Mouse (Mus musculus) hindbrain, embryonic 11.5 days (tissue): ENCODE measurements around the gene Tysnd1. TPM values are rescaled to one million over a fixed set of nuclear protein-coding genes. Genes with fewer than 3 reads are reported as not detected.
A peak's percentile ranks its signal among the peaks of the same experiment; 100 is the strongest.

Experiments
- ATAC-seq: fragments of 200-750 bp; cut with Nextera tagmentation; 2 replicates; pipeline ENCODE4 v1.8.0; 2017; ENCODE audit warnings: mild to moderate bottlenecking, moderate TSS enrichment, moderate library complexity; ENCODE audit not compliant: low FRiP score
- DNase-seq: peaks from one replicate; pipeline ENCODE4 v3.0.0-alpha.2; 2015; ENCODE audit warnings: low spot score
- H3K27ac ChIP-seq: fragments of 300-500 bp; sonication (generic); 2 replicates; pipeline ENCODE4 v1.5.1; 2014; ENCODE audit warnings: mild to moderate bottlenecking, low read depth, low read length
- H3K27me3 ChIP-seq: fragments of 300-500 bp; sonication (generic); 2 replicates; pipeline ENCODE4 v1.6.1; 2014; ENCODE audit warnings: mild to moderate bottlenecking, low read length, moderate library complexity, mixed read lengths; ENCODE audit not compliant: control insufficient read depth, insufficient read depth
- H3K36me3 ChIP-seq: fragments of 300-500 bp; sonication (generic); 2 replicates; pipeline ENCODE4 v1.6.1; 2014; ENCODE audit warnings: mild to moderate bottlenecking, low read length, moderate library complexity, mixed read lengths; ENCODE audit not compliant: control insufficient read depth, insufficient read depth
- H3K4me1 ChIP-seq: fragments of 300-500 bp; sonication (generic); replicated peaks from 2 replicates; pipeline ENCODE4 v1.6.1; 2014; ENCODE audit warnings: low read length, mixed read lengths; ENCODE audit not compliant: control insufficient read depth, insufficient read depth
- H3K4me2 ChIP-seq: fragments of 300-500 bp; sonication (generic); replicated peaks from 2 replicates; pipeline ENCODE4 v1.6.1; 2014; ENCODE audit warnings: mild to moderate bottlenecking, low read depth, low read length
- H3K4me3 ChIP-seq: fragments of 300-500 bp; sonication (generic); 2 replicates; pipeline ENCODE4 v1.5.1; 2014; ENCODE audit warnings: low read depth, low read length
- H3K9ac ChIP-seq: fragments of 300-500 bp; sonication (generic); 2 replicates; pipeline ENCODE4 v1.6.1; 2014; ENCODE audit warnings: low read depth, low read length
- H3K9me3 ChIP-seq: fragments of 300-500 bp; sonication (generic); 2 replicates; pipeline ENCODE4 v1.6.1; 2016; ENCODE audit warnings: low read length; ENCODE audit not compliant: control insufficient read depth
- WGBS: fragments of 180-500 bp; shearing (Covaris S2); extraction: QIAGEN DNeasy Blood & Tissue Kit; methylation state at CpG from one replicate; pipeline ENCODE4 v1.1.7; 2014; 5-methylcytosine and 5-hydroxymethylcytosine counted together
- polyA plus RNA-seq: library from polyadenylated mRNA; unstranded; fragments of >200 nt; fragmentation: Nextera tagmentation; extraction: Ambion mirVana; gene quantifications from 2 replicates; pipeline ENCODE4 v1.2.1, GENCODE M21; 2014

Tysnd1 gene
- polyA plus RNA-seq, 1 experiment from 2014 or later, result 30.7 TPM

DNA sequence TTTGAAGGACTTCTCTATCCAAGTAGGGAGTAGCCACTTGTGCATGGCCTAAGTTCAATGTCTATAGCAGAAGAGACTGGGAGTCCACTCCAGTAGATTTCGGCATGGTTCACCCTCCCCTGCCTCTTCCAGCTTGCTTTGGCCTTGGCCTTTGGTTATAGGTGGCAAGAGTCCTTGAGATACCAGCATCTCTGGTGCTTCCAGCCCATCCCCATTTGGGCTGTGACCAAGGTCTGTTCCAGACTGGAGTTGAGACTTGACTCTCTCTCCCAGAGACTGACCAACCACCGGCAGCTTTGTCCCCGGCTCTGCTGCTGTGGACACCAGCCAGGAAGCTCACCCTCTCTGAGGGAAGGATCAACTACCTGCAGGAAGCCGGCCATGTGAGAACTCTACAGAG is 42.8 kb downstream of the Tysnd1 start:
- no peak overlapping the region for H3K4me3 ChIP-seq
- 96% methylated on average over 4 of the region's 4 CpGs for WGBS
- no peak overlapping the region for H3K27ac ChIP-seq
- H3K4me2 ChIP-seq, result no peak overlapping the region
- DNase-seq, result no peak
- no peaks in the 10 kb centered on the region for H3K9me3 ChIP-seq
- H3K36me3 ChIP-seq, result peaks cover 15% of the 10 kb centered on the region
- ATAC-seq, result no peak
- H3K27me3 ChIP-seq, result no peaks in the 10 kb centered on the region
- no peaks in the 10 kb centered on the region for H3K4me1 ChIP-seq
- no peak overlapping the region for H3K9ac ChIP-seq

DNA sequence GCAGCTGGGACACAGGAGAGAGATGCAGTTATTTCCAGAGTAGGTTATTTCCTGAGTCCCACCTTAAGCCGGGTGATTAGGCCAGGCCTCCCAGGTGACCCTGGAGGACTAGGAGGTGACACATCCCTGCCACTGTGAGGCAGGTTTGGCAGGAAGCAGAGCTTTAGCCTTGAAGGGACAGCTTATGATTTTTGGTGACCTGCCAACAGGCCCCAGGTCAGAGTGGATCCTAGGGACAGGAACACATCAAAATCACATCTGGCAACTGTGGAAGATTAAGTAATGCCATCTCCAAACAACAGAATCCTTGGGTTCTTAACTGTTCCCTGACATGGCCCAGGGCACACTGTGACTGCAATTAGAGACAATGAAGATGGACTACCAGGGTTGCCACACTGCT is 46.0 kb downstream of the Tysnd1 start:
- no peak overlapping the region for H3K27ac ChIP-seq
- peaks cover 32% of the 10 kb centered on the region for H3K36me3 ChIP-seq
- no peak overlapping the region for H3K4me2 ChIP-seq
- H3K4me3 ChIP-seq, result no peak overlapping the region
- H3K4me1 ChIP-seq, result no peaks in the 10 kb centered on the region
- DNase-seq (no peak), ATAC-seq (no peak)
- no peaks in the 10 kb centered on the region for H3K27me3 ChIP-seq
- no peak overlapping the region for H3K9ac ChIP-seq
- no peaks in the 10 kb centered on the region for H3K9me3 ChIP-seq
- 100% methylated on average over 1 of the region's 1 CpGs for WGBS

DNA sequence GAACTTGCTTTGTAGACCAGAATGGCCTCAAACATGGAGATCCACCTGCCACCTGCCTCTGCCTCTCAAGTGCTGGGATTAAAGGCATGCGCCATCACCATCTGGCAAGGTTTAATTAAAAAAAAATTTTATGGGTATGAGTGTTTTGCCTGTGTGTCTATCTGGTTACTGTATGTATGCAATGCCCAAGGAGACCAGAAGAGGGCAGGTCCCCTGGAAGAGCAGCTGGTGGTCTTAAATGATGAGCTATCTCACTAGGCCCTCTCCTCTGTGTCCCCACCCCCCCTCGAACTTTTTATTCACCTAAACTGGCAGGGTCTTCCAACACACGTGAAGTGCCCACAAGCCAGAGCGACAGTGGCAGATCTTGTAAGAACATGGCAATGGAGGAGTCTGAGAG is 46.6 kb downstream of the Tysnd1 start:
- H3K27ac ChIP-seq, result no peak overlapping the region
- ATAC-seq (no peak), DNase-seq (no peak)
- H3K36me3 ChIP-seq, result peaks cover 37% of the 10 kb centered on the region
- H3K4me3 ChIP-seq, result no peak overlapping the region
- 92% methylated on average over 4 of the region's 4 CpGs for WGBS
- H3K4me2 ChIP-seq, result no peak overlapping the region
- no peaks in the 10 kb centered on the region for H3K4me1 ChIP-seq
- no peak overlapping the region for H3K9ac ChIP-seq
- H3K27me3 ChIP-seq, result no peaks in the 10 kb centered on the region
- no peaks in the 10 kb centered on the region for H3K9me3 ChIP-seq

DNA sequence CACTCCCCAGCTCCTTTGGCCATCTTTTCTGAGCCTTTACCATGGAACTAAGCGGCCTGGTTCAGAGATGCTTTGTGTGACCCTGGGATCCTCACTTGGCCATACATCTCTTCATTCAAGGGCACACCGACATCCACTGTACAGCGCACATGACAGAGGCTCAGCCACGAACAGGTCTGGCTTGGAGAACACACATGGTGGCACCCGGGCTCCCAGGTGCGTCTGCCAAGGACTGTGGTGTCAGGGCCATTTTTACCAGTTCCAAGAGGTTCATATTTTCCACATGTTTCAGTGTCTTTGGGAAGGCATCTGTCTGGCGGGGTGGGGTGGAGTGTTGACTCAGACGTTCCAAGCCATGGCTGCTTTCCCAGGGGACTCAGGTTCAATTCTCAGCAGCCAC is 47.0 kb downstream of the Tysnd1 start:
- no peak overlapping the region for H3K4me2 ChIP-seq
- H3K36me3 ChIP-seq, result peaks cover 42% of the 10 kb centered on the region
- no peak overlapping the region for H3K27ac ChIP-seq
- H3K9ac ChIP-seq, result no peak overlapping the region
- no peak for ATAC-seq
- 91% methylated on average over 8 of the region's 8 CpGs for WGBS
- no peaks in the 10 kb centered on the region for H3K4me1 ChIP-seq
- H3K27me3 ChIP-seq, result no peaks in the 10 kb centered on the region
- no peaks in the 10 kb centered on the region for H3K9me3 ChIP-seq
- no peak for DNase-seq
- no peak overlapping the region for H3K4me3 ChIP-seq

DNA sequence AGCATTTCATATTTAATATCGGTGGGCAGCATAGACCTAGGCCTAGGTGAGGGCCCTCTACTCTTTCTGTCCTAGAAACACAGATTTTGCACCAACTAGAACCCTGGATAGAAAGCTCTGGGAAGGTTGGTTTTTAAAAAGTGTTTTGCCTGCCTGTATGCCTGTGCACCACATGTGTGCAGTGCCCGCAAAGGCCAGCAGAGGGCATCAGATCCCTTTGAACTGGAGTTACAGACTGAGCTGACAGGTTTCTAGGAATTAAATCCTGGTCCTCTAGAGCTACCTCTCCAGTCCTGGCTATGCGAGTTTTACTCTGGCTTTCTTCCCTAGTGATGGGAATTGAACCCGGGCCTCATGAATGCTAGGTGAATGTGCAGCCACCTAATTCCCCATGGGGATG is 49.8 kb downstream of the Tysnd1 start:
- Histone ChIP-seq H3K27ac (no peak overlapping the region), H3K36me3 (peaks cover 44% of the 10 kb centered on the region), H3K4me1 (no peaks in the 10 kb centered on the region), H3K9me3 (no peaks in the 10 kb centered on the region), H3K4me2 (no peak overlapping the region), H3K9ac (no peak overlapping the region), H3K27me3 (no peaks in the 10 kb centered on the region), H3K4me3 (no peak overlapping the region)
- peak; percentile 59 for DNase-seq
- 91% methylated on average over 4 of the region's 4 CpGs for WGBS
- no peak for ATAC-seq

DNA sequence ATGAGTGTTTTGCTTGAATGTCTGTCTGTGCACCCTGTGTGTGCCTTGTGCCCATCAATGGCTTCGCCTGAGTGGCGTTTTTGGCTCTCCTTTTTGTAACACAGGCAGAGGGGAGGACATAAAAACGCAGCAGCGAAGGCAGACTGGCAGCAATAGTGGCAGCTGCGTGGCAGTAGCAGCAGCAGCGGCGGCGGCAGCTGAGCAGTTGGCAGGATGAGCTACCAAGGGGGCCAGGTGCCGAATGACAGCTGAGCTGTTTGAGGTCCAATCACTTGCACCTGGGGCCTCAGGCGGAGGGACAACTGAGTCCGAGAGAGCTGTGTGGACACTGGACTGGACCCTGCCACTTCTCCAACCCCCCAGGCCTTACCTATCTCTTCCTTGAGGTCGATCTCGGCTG is 52.0 kb downstream of the Tysnd1 start:
- H3K9me3 ChIP-seq, result no peaks in the 10 kb centered on the region
- no peaks in the 10 kb centered on the region for H3K27me3 ChIP-seq
- no peak overlapping the region for H3K9ac ChIP-seq
- 92% methylated on average over 13 of the region's 13 CpGs for WGBS
- no peak overlapping the region for H3K4me2 ChIP-seq
- ATAC-seq (no peak), DNase-seq (no peak)
- peaks cover 38% of the 10 kb centered on the region for H3K36me3 ChIP-seq
- no peaks in the 10 kb centered on the region for H3K4me1 ChIP-seq
- H3K27ac ChIP-seq, result no peak overlapping the region
- H3K4me3 ChIP-seq, result no peak overlapping the region

DNA sequence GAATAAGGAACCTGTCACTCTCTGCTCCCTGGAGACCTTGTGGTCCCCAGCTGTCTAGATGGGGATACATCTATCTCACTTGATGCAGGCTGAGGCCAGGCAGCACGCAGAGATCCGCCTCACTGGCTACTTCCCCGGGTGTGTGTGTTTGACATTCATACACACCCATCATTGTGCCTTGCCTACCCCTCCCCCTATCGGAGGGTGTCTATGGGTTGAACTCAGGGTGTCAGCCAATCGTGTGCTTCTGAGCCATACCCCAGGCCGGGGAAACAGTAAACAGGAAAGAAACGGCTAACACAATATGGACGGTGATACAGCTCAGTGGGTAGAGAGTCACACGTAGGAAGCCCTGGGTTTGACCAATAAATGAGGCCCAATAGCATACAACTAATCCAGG is 54.7 kb downstream of the Tysnd1 start:
- no peak overlapping the region for H3K27ac ChIP-seq
- no peak overlapping the region for H3K9ac ChIP-seq
- no peaks in the 10 kb centered on the region for H3K27me3 ChIP-seq
- no peaks in the 10 kb centered on the region for H3K4me1 ChIP-seq
- no peak for DNase-seq
- peaks cover 33% of the 10 kb centered on the region for H3K36me3 ChIP-seq
- H3K9me3 ChIP-seq, result no peaks in the 10 kb centered on the region
- H3K4me2 ChIP-seq, result no peak overlapping the region
- peak; percentile 38; the same call in 1 of the 2 replicates for ATAC-seq
- H3K4me3 ChIP-seq, result no peak overlapping the region
- 79% methylated on average over 9 of the region's 9 CpGs for WGBS

DNA sequence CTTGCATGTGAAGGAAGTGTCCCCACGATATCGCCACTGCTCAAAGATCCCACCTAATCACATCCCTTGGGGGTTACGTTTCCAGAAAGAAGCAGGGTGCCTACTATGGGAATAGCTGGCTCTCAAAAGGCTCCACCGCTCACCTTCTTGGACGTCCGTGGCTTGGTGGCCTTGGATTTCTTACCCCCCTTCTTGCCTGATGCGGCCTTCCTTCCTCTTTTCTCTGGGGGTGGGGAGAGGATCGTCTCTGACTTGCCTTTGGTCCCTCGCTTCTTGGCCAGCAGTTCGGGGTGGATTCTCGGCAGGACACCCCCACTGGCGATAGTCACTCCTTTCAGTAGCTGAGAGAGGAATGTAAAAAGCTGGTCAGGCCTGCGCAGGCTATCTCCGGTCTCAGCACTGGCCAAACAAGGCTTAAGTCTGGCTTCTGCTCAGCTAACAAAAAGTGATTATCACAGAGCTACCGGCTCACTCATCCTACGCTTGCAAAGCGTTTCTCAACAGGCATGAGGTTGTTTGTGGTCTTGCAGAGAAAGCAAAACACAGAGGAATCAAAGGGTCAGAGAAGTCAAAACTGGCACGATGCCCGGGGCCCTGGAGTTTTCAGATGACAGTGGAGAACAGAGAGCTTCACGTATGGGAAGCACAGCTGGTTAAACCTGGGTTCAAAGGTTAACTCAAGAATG is 56.4 kb downstream of the Tysnd1 start:
- no peak overlapping the region for H3K4me3 ChIP-seq
- WGBS, result 88% methylated on average over 20 of the region's 20 CpGs
- peaks cover 20% of the 10 kb centered on the region for H3K36me3 ChIP-seq
- no peaks in the 10 kb centered on the region for H3K4me1 ChIP-seq
- no peak overlapping the region for H3K27ac ChIP-seq
- H3K9ac ChIP-seq, result no peak overlapping the region
- DNase-seq (no peak), ATAC-seq (no peak)
- no peak overlapping the region for H3K4me2 ChIP-seq
- H3K27me3 ChIP-seq, result no peaks in the 10 kb centered on the region
- no peaks in the 10 kb centered on the region for H3K9me3 ChIP-seq
